Mouse (Mus musculus) intestine, postnatal 0 days (tissue): ENCODE data around the gene Ilf2. TPM values are rescaled to one million over a fixed set of nuclear protein-coding genes. Genes with fewer than 3 reads are reported as not detected.

Experiments used
- ATAC-seq: fragments of 200-750 bp; cut with Nextera tagmentation; 2 replicates; pipeline ENCODE4 v1.8.0; 2017; ENCODE audit warnings: mild to moderate bottlenecking, moderate TSS enrichment, moderate library complexity
- H3K27ac ChIP-seq: fragments of 300-500 bp; sonication (generic); 2 replicates; pipeline ENCODE4 v1.5.1; 2014; ENCODE audit warnings: mild to moderate bottlenecking, low read depth, low read length, moderate library complexity
- H3K27me3 ChIP-seq: fragments of 300-500 bp; sonication (generic); replicated peaks from 2 replicates; pipeline ENCODE4 v1.6.1; 2014; ENCODE audit warnings: low read length, mixed read lengths; ENCODE audit not compliant: control insufficient read depth, insufficient read depth
- H3K36me3 ChIP-seq: fragments of 300-500 bp; sonication (generic); 2 replicates; pipeline ENCODE4 v1.6.1; 2014; ENCODE audit warnings: mild to moderate bottlenecking, moderate library complexity; ENCODE audit not compliant: control insufficient read depth, insufficient read depth
- H3K4me1 ChIP-seq: fragments of 300-500 bp; sonication (generic); replicated peaks from 2 replicates; pipeline ENCODE4 v1.6.1; 2014; ENCODE audit warnings: antibody characterized with exemption, low read length, mixed read lengths; ENCODE audit not compliant: control insufficient read depth, insufficient read depth
- H3K4me2 ChIP-seq: fragments of 300-500 bp; sonication (generic); replicated peaks from 2 replicates; pipeline ENCODE4 v1.6.1; 2014; ENCODE audit warnings: low read depth, mild to moderate bottlenecking, moderate library complexity
- H3K4me3 ChIP-seq: fragments of 300-500 bp; sonication (generic); 2 replicates; pipeline ENCODE4 v1.5.1; 2014; ENCODE audit warnings: low read depth, low read length
- H3K9ac ChIP-seq: fragments of 300-500 bp; sonication (generic); 2 replicates; pipeline ENCODE4 v1.6.1; 2014; ENCODE audit warnings: mild to moderate bottlenecking, low read depth, low read length
- H3K9me3 ChIP-seq: fragments of 300-500 bp; sonication (generic); 2 replicates; pipeline ENCODE4 v1.6.1; 2016; ENCODE audit warnings: mixed run types; ENCODE audit not compliant: control insufficient read depth
- CTCF ChIP-seq: sonication (generic); IDR thresholded peaks from 2 replicates; pipeline ENCODE4 v1.5.1; 2016; ENCODE audit warnings: low read depth, mild to moderate bottlenecking, control low read depth, antibody characterized with exemption, moderate library complexity
- WGBS: fragments of 180-500 bp; shearing (Covaris S2); extraction: QIAGEN DNeasy Blood & Tissue Kit; methylation state at CpG from one replicate; pipeline ENCODE4 v1.1.7; 2014; 5-methylcytosine and 5-hydroxymethylcytosine counted together
- polyA plus RNA-seq: library from polyadenylated mRNA; unstranded; fragments of >200 nt; fragmentation: Nextera tagmentation; extraction: Ambion mirVana; gene quantifications from 2 replicates; pipeline ENCODE4 v1.2.1, GENCODE M21; 2015

Gene Ilf2
- polyA plus RNA-seq, 1 experiment from 2014 or later: 38.3 TPM

DNA sequence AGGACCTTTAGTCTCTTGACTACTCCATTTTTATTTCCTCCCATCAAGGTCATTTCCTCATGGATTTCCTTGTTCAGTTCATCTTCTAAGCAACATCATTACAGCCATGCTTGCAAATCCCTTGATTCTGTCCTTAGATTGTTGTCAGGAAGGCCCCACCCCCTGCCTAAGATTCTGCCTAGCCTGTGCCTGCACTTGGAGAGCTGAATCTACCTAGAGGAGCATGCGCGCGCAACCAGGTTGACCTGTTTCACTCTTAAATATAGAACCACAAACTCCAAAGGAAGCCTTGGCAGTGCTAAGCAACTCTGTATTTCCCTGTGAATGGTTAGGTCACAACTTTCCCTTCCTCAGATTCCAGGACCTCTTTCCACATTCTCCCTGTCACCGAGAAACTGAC is 41.8 kb downstream of the Ilf2 start:
- Histone ChIP-seq H3K4me2 (no peak overlapping the region), H3K36me3 (no peaks in the 10 kb centered on the region), H3K27me3 (no peaks in the 10 kb centered on the region), H3K27ac (no peak overlapping the region), H3K9ac (no peak overlapping the region), H3K9me3 (no peaks in the 10 kb centered on the region), H3K4me3 (no peak overlapping the region), H3K4me1 (no peaks in the 10 kb centered on the region)
- ATAC-seq: no peak
- 76% methylated on average over 4 of the region's 4 CpGs for WGBS
- TF ChIP-seq CTCF: no peak

DNA sequence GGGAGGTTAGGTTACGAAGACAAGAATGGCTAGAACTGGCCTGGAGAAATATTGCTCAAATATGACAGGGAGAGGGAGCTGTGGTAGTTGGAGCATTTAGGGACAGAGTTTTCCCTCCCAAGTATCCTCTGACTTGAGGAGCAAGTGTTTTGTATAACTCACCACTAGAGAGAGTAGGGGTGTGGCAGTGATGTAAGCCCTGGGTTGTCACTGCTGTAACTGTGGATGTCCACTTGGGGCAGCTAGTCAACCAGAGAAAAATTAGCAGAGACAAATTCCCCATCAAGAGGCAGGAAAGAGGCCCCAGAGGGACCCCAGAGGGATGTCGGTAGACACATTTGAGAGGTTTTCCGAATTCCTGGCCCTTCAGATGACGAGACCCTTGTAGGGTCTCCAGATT is 49.5 kb downstream of the Ilf2 start:
- Histone ChIP-seq H3K27me3 (no peaks in the 10 kb centered on the region), H3K9ac (no peak overlapping the region), H3K4me1 (peaks cover 5% of the 10 kb centered on the region), H3K36me3 (peaks cover 7% of the 10 kb centered on the region; the same call in 1 of the 2 replicates), H3K4me3 (no peak overlapping the region), H3K9me3 (no peaks in the 10 kb centered on the region), H3K4me2 (no peak overlapping the region), H3K27ac (no peak overlapping the region)
- 65% methylated on average over 4 of the region's 4 CpGs for WGBS
- ATAC-seq: peak; percentile 46
- TF ChIP-seq CTCF: peak; percentile 92

DNA sequence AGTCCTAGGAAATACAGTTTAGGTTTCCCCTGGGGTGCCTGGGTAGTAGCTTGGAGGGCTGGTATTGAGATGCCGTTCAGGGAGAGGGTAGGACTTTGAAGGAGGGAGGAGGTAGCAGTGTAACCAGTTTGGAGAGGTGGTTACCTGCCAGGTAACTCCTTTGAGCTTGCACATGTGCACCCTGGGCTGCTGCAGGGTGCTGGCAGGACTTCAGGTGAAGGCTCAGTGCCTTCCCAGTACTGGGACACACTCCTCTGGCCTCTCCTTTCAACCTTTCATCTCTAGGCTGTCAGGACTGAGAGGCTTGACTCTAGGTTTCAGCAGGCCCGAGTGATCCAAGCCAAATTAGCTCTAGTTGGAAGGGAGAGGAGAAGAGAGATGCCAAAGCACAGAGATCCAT is 50.1 kb downstream of the Ilf2 start:
- Histone ChIP-seq H3K27ac (no peak overlapping the region), H3K4me1 (peaks cover 5% of the 10 kb centered on the region), H3K4me2 (no peak overlapping the region), H3K4me3 (no peak overlapping the region), H3K9me3 (no peaks in the 10 kb centered on the region), H3K36me3 (peaks cover 7% of the 10 kb centered on the region; the same call in 1 of the 2 replicates), H3K9ac (no peak overlapping the region), H3K27me3 (no peaks in the 10 kb centered on the region)
- 68% methylated on average over 2 of the region's 2 CpGs for WGBS
- ATAC-seq: no peak
- no peak for TF ChIP-seq CTCF

DNA sequence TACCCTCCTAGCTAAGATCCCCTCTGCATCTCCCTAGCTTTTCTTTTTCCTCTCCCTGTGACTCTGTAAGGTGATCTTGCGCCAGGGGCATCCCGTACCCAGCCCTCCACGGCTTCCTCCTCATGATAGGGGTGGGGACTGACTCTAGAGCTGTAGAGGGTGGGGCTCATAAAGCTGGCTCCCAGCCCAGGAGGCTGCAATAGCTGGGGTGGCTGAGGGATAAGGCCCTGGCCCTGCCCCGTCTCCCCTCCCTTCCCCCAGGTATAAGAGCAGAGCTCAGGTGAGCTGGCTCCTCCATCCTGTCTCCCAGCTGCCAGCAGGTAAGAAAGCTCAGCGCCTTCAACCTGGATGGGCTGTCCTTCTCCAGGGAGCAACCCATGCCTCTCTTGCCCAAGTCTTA is 50.7 kb downstream of the Ilf2 start, which contains the start of gene S100a14:
TSS of gene S100a14 (plus strand) at position 277 of the 400 bp plus-strand sequence.
- H3K27ac ChIP-seq: no peak within 1 kb of the TSS
- TF ChIP-seq CTCF: no peak
- H3K36me3 ChIP-seq: peaks cover 7% of the 10 kb centered on the region; the same call in 1 of the 2 replicates
- H3K9ac ChIP-seq: no peak within 1 kb of the TSS
- H3K4me3 ChIP-seq: no peak within 1 kb of the TSS
- peaks cover 5% of the 10 kb centered on the region for H3K4me1 ChIP-seq
- no peaks in the 10 kb centered on the region for H3K9me3 ChIP-seq
- peak within 1 kb of the TSS; percentile 27; the same call in 1 of the 2 replicates for H3K4me2 ChIP-seq
- peak; percentile 86 for ATAC-seq
- 25% methylated on average over 5 of the region's 5 CpGs for WGBS
- H3K27me3 ChIP-seq: no peaks in the 10 kb centered on the region

DNA sequence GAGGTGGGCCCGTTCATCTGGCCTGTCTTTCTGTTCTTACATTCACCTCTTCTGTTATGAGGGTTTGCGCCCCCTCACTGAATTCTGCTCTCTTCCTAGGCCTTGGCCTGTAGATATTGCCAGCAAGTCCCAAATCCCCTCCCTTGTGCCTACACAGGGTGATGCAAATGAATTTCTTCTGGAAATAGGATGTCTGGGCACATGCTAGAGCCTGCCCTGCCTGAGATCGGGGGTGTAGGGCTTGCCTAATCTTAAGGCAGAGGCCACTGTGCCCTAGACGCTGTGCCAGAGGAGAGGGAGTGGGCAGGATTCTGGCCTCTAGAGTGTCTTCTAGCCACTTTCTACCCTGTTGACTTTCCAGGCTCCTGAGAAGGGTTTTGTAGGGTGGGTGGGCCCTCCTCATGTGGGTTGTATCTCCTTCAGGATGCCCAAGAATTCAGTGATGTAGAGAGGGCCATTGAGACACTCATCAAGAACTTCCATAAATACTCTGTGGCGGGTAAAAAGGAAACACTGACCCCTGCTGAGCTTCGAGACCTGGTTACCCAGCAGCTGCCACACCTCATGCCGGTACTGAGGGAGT is 51.5 kb downstream of the Ilf2 start:
- H3K4me1 ChIP-seq: peaks cover 5% of the 10 kb centered on the region
- no peak overlapping the region for H3K9ac ChIP-seq
- H3K36me3 ChIP-seq: peaks cover 7% of the 10 kb centered on the region; the same call in 1 of the 2 replicates
- WGBS: 84% methylated on average over 7 of the region's 7 CpGs
- no peaks in the 10 kb centered on the region for H3K27me3 ChIP-seq
- H3K27ac ChIP-seq: no peak overlapping the region
- TF ChIP-seq CTCF: no peak
- no peak for ATAC-seq
- H3K9me3 ChIP-seq: no peaks in the 10 kb centered on the region
- H3K4me3 ChIP-seq: no peak overlapping the region
- H3K4me2 ChIP-seq: no peak overlapping the region

DNA sequence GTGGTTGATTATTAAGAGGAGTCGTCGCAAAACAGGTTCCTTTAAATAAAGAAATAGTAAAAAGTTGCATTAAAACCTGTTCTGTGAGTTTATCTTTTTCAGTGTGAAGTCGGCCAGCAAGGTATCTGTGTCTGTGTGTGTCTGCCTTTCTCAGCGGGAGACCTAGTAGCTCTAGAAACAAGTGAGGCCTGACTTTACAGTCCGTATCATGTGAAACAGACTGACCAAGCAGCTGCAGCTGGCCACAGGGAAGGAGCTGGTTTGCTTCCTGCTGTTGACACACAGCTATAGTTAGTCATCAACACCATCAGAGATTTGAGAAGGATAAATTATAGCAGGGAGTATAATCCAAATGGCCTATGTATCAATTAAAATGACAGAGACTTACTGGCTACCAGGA is 55.8 kb downstream of the Ilf2 start:
- Histone ChIP-seq H3K4me3 (no peak overlapping the region), H3K36me3 (no peaks in the 10 kb centered on the region), H3K4me2 (no peak overlapping the region), H3K27me3 (no peaks in the 10 kb centered on the region), H3K9ac (no peak overlapping the region), H3K9me3 (no peaks in the 10 kb centered on the region), H3K4me1 (peaks cover under 1% of the 10 kb centered on the region), H3K27ac (no peak overlapping the region)
- ATAC-seq: no peak
- no peak for TF ChIP-seq CTCF
- 47% methylated on average over 5 of the region's 5 CpGs for WGBS
